Mouse (Mus musculus) adrenal gland, postnatal 36 days (tissue): ENCODE measurements around the gene Wnt10b. TPM values are rescaled to one million over a fixed set of nuclear protein-coding genes. Genes with fewer than 3 reads are reported as not detected.

Experiments used
- DNase-seq, 2 experiments: peaks; one replicate each; pipeline ENCODE4 v3.0.0; 2021; ENCODE audit warnings: mixed read lengths in 1 of 2
- total RNA-seq, 2 experiments: library from RNA; stranded (reverse); gene quantifications; 2 replicates each; pipeline ENCODE4 v1.2.3; 2021

The Wnt10b gene
- total RNA-seq, 2 experiments from 2014 or later = 1.1 to 1.3 TPM

DNA sequence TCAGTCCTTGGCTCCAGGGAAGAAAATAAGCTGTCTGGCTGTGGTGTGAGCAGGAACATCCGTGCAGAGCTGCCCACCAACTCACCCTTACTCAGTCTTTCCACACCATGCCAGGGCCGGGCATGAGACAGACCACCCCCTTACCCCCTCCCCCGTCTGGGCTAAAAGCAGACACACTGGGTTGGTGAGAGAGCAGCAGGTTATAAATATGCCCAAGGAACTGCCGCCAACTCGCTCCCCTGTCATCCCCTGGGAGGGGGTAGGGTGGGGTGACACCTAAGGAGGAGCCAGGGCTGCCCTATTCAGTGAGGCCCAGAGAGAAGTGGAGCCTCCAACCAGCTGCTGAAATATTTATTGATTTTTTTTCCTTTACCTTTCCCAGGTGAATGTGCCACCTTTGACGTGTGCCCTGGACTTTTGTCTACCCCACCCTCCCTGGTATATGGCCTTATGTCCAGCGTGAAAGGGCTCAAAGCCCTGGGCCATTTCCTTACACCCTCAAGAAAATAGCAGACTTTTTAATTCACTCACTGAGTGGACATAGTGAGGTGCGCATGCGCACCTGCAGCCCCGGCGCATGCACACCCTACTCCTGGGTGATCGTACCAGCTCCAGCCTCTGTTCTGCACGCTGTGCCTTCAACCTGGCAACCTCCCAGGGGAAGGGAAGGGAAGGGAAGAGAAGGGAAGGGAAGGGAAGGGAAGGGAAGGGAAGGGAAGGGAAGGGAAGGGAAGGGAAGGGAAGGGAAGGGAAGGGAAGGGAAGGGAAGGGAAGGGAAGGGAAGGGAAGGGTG lies 19.0 kb upstream of the Wnt10b start:
- no peak for DNase-seq

DNA sequence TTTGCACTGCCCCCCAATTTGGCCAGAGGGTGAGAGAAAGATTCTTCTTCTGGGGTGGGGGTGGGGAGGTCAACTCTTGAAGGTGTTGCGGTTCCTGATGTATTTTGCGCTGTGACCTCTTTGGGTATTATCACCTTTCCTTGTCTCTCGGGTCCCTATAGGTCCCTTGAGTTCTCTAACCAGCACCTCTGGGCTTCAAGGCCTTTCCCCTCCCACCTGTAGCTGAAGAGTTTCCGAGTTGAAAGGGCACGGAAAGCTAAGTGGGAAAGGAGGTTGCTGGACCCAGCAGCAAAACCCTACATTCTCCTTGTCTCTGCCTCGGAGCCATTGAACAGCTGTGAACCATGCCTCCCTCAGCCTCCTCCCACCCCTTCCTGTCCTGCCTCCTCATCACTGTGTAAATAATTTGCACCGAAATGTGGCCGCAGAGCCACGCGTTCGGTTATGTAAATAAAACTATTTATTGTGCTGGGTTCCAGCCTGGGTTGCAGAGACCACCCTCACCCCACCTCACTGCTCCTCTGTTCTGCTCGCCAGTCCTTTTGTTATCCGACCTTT lies 15.3 kb upstream of the Wnt10b start:
- no peak for DNase-seq

DNA sequence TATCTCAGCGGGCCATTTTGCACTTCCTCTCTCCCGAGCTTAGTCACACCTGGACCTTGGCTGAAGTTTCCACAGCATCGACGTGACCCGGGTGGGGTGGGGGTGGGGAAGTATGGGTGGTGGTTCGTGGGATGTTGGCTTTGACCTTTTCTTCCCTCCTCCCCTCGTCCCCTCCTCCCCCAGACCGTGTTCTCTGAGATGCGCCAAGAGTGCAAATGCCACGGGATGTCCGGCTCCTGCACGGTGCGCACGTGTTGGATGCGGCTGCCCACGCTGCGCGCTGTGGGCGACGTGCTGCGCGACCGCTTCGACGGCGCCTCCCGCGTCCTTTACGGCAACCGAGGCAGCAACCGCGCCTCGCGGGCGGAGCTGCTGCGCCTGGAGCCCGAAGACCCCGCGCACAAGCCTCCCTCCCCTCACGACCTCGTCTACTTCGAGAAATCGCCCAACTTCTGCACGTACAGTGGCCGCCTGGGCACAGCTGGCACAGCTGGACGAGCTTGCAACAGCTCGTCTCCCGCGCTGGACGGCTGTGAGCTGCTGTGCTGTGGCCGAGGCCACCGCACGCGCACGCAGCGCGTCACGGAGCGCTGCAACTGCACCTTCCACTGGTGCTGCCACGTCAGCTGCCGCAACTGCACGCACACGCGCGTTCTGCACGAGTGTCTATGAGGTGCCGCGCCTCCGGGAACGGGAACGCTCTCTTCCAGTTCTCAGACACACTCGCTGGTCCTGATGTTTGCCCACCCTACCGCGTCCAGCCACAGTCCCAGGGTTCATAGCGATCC lies 14.5 kb upstream of the Wnt10b start:
- DNase-seq = no peak

DNA sequence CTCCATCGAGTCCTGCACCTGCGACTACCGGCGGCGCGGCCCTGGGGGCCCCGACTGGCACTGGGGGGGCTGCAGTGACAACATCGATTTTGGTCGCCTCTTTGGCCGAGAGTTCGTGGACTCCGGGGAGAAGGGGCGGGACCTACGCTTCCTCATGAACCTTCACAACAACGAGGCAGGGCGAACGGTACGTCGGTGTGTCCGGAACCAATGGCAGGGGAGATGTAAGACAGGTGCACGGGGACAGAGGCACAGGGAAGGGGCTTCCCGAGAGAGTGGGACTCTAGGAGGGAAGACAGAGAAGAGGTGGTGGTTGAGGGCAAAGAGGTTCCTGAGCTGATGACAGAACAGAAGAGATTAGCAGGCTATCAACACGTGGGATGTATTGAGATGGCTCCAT lies 13.8 kb upstream of the Wnt10b start:
- DNase-seq = no peak

DNA sequence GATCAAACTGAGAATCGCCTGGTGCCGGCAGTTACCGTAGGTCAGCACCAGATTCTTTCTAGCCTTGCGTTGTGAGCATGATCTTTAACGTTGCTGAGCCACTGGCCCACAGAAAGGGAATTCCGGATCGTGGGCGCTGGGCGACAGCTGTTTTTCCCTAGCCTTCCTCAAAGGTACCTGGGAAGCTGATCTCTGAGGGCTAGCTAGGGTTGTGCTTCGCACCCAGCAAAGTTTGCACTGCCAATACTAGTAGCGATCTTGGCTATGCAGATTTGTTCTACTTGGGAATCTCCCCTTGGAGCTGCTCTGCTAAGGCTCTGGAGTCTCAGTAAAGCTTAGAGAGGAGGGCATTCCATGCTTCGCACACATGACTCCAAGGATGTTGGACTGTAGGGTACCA lies 13.3 kb upstream of the Wnt10b start:
- no peak for DNase-seq

DNA sequence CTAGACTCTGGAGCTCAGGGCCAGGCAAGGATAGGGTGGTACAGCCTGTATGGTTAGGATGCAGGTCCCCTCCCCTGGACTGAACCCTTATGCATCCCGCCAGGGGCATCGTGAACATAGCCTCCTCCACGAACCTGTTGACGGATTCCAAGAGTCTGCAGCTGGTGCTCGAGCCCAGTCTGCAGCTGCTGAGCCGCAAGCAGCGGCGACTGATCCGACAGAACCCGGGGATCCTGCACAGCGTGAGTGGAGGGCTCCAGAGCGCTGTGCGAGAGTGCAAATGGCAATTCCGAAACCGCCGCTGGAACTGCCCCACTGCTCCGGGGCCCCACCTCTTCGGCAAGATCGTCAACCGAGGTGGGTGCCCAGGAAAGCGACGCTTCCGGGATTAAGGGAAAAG lies 12.8 kb upstream of the Wnt10b start:
- DNase-seq = no peak

DNA sequence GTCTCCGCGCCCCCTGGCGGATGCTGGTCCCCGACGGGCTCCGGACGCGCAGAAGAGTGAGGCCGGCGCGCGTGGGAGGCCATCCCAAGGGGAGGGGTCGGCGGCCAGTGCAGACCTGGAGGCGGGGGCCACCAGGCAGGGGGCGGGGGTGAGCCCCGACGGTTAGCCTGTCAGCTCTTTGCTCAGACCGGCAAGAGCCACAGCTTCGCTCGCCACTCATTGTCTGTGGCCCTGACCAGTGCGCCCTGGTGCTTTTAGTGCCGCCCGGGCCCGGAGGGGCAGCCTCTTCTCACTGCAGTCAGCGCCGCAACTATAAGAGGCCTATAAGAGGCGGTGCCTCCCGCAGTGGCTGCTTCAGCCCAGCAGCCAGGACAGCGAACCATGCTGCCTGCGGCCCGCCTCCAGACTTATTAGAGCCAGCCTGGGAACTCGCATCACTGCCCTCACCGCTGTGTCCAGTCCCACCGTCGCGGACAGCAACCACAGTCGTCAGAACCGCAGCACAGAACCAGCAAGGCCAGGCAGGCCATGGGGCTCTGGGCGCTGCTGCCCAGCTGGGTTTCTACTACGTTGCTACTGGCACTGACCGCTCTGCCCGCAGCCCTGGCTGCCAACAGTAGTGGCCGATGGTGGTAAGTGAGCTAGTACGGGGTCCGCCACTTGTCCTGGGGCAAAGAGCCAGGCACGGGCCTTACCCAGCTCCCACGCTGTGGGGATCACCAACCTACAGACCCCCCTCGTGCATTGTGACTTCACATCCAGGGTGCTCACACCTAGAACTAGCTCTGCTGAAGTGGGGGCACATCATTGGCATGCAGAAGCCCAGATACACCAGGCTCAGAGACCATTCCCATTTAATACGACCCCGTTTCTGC lies 11.9 kb upstream of the Wnt10b start, which contains the start of gene Wnt1:
Wnt1 (plus strand) TSS at position 197 of the 875 bp plus-strand sequence.
- DNase-seq = peak; percentile 64 to 80

DNA sequence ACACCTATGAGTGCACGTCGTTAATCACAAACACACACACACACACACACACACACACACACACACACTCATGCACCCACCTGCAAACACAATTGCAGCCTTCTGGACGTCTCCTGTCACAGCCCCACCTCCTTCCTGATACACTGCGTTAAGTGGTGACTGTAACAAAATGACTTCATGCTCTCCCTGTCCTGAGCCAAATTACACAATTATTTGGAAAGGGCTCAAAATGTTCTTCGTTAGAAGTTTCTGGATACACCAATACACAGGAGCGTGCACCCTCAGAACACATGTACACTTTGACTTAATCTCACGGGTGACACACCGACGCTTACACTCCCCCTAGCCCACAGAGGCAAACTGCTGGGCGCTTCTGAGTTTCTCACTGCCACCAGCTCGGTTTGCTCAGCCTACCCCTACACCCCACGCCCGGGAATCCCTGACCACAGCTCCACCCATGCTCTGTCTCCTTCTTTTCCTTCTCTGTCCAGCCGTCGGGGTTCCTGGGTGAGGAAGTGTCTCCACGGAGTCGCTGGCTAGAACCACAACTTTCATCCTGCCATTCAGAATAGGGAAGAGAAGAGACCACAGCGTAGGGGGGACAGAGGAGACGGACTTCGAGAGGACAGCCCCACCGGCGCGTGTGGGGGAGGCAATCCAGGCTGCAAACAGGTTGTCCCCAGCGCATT lies 11.2 kb upstream of the Wnt10b start:
- no peak for DNase-seq

DNA sequence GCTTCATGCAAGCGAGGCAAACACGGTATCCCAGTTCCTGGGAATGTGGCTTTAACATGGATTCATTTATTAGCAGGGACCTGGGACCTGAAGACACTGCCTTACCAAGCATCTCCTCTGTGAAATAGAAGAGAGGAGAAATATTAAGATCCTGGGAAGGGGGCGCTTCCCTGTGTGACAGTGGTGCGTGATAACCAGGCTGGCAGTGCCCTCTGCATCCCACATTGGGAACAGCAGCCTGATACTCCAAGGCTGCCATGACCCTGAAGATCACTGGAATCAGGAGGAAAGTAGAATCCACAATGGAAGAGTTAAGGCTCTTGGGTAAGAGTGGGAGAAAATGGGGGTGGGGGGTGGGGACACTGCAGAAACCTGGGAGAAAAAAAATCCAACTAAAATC lies 10.0 kb upstream of the Wnt10b start:
- DNase-seq = peak in 1 of 2 experiments; percentile 47

DNA sequence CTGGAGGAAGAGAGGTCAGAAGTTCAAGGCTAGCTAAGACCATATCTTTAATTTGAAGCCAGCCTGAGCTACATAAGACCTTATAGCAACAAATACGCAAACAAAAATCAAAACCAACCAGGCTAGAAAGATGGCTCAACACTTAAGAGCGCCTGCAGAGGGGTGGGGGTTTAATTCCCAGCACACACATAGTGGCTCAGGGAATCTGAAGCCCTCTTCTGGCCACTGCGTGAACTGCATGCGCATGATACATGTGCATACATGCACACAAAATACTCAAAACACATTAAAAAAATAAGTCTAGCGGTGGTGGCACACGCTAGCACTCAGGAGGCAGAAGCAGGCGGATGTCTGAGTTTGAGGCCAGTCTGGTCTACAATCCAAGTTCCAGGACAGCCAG lies 7.8 kb upstream of the Wnt10b start:
- no peak for DNase-seq

DNA sequence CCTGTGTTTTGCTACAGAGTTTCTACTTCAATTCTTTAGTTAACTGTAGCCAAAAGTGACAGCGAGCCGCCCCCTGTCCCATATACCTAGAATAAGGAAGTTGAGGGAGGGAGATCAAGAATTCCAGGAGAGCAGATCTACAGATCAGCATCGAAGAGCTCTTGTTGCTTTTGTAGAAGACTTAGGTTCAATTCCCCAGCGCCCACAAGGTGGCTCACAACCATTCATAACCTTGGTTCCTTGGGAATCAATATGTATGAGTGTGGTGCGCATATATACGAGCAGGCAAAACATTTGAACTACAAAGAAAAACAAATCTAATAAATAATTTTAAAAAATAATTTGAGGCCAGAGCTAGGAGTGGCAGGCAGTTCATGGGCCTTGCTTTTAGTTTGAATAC lies 3.2 kb upstream of the Wnt10b start:
- DNase-seq = no peak

DNA sequence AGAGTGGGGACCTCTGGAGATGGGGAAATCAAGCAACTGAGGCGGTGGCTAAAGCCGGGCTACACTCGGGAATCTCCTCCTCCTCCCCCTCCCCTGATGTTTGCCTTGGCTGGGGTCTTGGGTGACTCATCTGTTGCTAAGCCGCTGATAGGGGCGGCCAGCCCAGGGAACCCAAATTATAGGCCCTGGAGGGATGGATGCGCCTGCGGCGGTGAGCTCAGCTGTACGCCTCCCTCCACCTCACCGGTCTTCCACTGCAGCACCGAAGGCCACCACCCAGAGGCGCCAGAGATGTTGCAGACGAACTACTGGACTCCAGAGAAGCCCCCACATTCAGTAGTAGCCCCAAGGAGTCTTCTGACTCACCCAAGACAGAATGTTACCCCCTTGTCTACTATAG lies 2.6 kb upstream of the Wnt10b start:
- DNase-seq = peak in 1 of 2 experiments; percentile 46

DNA sequence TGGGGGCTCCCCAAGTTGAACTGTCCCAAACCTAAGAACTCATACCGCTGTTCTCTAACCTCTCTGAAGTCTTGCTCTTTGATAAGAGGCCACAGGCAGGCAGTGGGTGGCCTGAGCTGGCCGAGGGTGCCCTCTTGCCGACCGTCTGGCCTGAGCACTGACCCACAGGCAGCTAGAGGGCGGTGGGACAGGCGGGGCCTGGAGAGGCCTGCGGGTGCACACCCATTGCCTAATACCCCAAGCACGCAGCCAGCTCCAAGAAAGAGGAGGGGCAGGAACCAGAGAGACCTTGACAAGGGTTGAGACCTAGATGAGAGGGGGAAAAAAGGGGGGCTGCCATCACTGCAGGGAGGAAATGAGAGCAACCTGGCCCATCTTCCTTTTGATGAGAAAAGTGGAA lies 2.1 kb upstream of the Wnt10b start:
- peak; percentile 39 to 40 for DNase-seq

DNA sequence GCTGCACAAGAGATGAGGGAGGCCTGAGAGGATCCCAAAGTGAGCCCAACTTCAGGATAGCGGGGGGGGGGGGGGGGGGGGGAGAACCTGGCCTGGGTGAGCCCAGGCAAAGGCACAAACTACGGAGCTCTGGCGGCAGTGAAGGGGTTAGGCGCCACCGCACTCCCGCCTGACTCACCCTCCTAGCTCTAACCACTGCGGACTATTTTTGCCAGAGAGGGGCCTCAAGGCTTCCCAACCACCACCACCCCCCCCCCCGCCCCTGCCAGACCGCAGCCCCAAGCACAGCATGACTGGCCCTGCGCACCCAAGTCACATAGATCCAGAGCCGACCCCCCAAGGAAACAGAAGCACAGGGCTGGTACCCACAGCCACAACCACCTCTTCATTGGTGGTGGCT lies 856 bp upstream of the Wnt10b start:
- DNase-seq = no peak

DNA sequence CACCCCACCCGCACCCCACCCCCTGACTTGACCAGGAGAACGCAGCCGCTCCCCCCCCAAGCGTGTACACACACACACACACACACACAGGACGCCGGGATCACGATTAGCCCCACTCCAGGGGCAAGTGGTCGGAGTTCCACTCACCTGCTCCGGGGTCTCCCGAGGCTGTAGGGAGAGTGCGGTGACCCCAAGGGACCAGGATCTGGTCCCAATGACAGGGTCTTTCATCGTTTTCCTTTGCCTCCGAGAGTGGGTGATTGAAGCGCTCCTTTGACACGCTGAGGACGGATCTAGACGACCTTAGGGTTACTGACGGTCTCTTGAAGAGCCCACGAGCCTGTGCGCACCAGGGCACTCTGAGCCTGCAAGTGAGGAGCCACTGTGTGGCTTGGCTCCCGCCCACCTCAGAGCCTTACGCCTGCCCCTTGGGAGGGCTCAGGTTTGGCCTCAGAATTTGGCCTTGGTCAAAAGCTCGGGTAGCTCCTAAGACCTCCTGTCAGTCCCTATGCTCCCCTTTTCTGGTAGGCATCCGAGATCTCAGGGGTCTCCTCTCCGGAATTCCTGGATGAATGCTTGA lies 331 bp upstream of the Wnt10b start:
- no peak for DNase-seq

DNA sequence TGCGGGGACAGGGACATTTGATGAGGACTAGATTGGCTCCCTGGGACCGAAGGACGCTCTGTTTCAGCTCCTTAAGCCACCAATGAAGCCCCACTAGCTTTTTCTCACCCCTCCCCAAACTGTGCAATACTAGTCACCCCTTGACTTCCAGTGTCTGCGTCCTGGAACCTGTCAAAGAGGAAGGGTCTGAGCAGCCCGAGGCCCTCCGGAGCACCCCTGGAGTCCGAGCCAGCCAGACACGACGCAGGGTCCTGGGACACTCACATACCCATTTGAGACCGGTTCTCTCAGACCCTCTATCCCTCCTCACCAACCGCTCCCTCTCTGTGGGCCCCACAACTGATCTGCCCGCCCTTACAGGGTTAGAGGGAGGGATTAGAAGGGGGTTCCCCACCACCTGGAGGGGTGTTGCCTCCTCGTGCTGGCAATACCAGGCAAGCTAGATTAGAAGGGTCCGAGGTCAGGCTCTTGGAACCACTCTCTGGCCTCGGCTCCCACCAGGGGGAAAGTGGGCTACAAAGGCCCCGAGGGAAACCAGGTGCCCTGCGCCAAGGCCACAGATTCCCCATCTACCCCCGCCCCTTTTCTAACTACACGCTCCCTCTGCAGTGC lies 839 bp downstream of the Wnt10b start:
- no peak for DNase-seq

DNA sequence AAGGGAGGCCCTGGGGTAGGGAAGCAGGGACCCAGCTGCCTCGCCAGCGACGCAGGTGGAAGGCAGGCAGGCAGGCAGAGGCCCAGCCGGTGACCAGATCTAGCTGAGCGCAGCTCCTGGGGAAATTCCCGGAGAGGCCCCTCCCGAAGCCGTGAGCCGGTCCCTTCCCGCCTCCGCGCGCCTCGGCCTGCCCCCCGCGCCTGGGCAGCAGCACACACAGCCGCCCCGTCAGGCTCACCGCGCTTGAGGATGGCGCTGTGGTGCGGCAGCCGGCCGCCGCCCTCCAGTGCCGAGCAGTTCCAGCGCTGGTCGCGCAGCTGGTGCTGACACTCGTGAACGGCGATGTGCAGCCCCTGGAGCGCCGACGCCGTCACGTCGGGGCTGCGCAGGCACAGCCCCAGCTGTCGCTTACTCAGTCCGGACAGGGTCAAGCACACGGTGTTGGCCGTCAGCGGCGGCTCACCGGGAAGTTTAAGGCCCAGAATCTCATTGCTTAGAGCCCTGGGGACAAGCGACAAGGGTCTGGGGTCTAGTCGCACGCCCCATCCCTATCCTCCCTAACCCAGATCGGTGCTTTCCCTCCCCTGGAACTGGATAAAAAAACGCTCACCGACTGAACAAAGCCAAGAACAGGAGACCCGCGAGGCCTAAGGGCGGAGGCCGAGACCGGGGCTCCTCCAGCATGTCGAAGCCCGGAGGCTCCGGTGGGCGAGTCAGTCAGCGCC lies 1.5 kb downstream of the Wnt10b start:
- DNase-seq = peak; percentile 35 to 43

DNA sequence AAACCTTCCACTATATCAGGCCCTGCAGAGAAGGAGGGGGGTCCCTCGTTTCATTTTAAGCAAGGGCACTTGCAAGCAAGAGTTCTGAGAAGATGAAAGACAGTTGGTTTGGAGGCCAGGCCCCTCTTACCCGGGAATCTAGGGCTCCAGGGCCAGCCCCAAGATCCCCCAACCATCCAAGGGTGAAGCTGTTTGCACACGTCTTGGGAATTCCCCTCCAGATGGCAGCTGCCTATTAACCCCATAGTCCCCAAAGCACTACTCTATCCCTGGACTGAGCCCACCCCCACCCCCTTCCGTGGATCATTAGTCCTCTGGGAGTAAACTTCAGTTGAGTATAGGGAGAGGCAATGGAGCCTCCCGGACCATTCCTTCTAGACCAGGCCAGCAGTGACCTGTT lies 2.4 kb downstream of the Wnt10b start:
- DNase-seq = no peak

DNA sequence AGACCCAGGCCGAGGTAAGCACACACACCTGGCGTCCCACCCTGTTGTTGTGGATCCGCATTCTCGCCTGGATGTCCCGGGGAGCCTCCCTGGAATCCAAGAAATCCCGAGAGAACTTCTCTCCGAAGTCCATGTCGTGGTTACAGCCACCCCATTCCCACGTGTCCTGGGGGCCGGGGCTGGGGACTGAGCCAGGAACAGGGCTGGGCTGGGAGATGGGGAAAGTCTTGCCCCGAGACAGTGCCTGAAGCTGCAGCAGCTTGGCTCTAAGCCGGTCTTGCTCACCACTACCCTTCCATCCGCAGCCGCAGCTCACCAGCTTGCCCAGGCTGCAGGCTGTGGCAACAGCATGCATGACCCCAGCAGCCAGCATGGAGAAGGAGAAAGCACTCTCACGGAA lies 3.9 kb downstream of the Wnt10b start:
- DNase-seq = no peak
